Mouse (Mus musculus): ENCODE results near the gene Ctbp2. TPM values are rescaled to one million over a fixed set of nuclear protein-coding genes. Genes with fewer than 3 reads are reported as not detected.

Gene Ctbp2
- polyA plus RNA-seq, 1 experiment from 2014 or later = 45.6 TPM

DNA sequence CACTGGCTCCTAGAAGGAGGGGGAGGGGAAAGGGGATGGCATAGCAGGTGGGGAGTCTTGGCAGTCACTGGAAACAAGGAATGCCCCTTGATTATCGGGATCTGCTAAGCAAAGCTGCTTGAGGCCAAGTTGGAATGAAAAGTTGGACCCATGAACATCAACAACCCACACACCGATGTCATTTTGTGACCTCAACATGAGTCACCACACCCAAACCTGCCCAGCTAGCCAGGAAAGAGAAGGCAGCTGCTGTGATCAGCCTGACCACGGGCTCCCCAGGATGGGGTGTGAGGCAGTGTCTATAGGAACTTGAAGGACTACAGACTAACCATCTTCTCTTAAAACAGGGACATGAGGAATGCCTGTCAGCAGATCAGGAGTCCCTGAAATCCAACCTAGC is 38.7 kb downstream of the Ctbp2 start:
- peaks cover 20% of the 10 kb centered on the region for H3K4me1 ChIP-seq (ENCODE audit: insufficient read depth, low read depth, low read length)

DNA sequence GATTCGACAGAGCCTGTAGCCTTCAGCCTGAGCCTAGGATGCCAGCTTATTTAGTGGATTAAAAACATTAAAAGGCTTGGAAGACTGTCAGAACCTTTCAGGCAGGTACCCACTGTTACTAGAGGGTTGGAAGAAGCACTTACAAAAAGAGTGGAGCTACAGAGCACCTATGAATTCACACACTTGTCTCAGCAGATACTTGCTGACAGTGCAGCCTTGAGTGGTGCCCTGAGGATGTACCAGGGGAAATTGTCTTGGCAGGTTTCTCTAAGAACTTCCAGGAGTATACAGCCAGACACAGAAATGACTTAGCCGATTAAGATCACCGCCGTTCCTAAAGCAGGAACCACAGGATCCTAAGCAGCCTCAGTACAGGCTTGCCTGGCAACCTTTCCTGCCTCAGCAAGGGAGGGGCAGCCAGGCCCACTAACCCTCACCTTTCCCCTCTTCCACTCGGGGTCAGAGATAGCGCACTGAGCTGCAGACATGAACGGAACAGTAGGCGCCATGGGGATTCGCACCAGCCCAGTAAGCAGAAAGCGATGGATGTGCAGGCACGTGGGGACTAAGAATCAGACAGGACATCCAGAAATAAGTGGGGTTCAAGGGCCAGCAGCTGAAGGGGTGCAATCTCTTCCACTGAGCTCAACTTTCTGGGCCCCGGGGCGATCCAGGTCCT is 40.1 kb downstream of the Ctbp2 start:
- H3K27ac ChIP-seq (ENCODE audit: low read length) = no peak overlapping the region
- 81% methylated on average over 13 of the region's 13 CpGs for WGBS
- DNase-seq (ENCODE audit: low spot score) = no peak

More for the DNA sequence above, 38.7 kb downstream of the Ctbp2 start:
- 73% methylated on average over 3 of the region's 3 CpGs for WGBS
- DNase-seq (ENCODE audit: low spot score) (no peak), ATAC-seq (no peak)
- Histone ChIP-seq H3K9ac (replicated peaks; ENCODE audit: low read depth) (no peak overlapping the region), H3K36me3 (ENCODE audit: insufficient read depth, low read length) (no peaks in the 10 kb centered on the region), H3K9me3 (ENCODE audit: low read length) (no peaks in the 10 kb centered on the region), H3K27ac (ENCODE audit: low read length) (no peak overlapping the region), H3K27me3 (replicated peaks; ENCODE audit: insufficient read depth, low read length) (no peaks in the 10 kb centered on the region), H3K4me2 (replicated peaks; ENCODE audit: low read depth, low read length) (no peak overlapping the region), H3K4me3 (ENCODE audit: low read depth, low read length) (no peak overlapping the region)
- TF ChIP-seq CTCF (IDR thresholded peaks at IDR 0.05) = no peak
- TF ChIP-seq EP300 (IDR thresholded peaks at IDR 0.05) = no peak

GRCm38 (mm10) chr7:133078929-133079328 is 45.2 kb downstream of the Ctbp2 start:
- 68% methylated on average over 1 of the region's 1 CpGs for WGBS
- H3K4me3 ChIP-seq (ENCODE audit: low read depth, low read length) = no peak overlapping the region
- ATAC-seq (no peak; the same call in 1 of the 2 replicates), DNase-seq (ENCODE audit: low spot score) (peak; percentile 15)
- H3K4me1 ChIP-seq (ENCODE audit: insufficient read depth, low read depth, low read length) = no peaks in the 10 kb centered on the region
- no peak overlapping the region for H3K27ac ChIP-seq (ENCODE audit: low read length)
- no peaks in the 10 kb centered on the region for H3K36me3 ChIP-seq (ENCODE audit: insufficient read depth, low read length)
- H3K9me3 ChIP-seq (ENCODE audit: low read length) = no peaks in the 10 kb centered on the region
- no peak overlapping the region for H3K4me2 ChIP-seq (replicated peaks; ENCODE audit: low read depth, low read length)
- no peaks in the 10 kb centered on the region for H3K27me3 ChIP-seq (replicated peaks; ENCODE audit: insufficient read depth, low read length)
- no peak overlapping the region for H3K9ac ChIP-seq (replicated peaks; ENCODE audit: low read depth)
- peak; percentile 14; the same call in 1 of the 2 replicates for TF ChIP-seq CTCF (IDR thresholded peaks at IDR 0.05)
- no peak for TF ChIP-seq EP300 (IDR thresholded peaks at IDR 0.05)

More for the DNA sequence above, 40.1 kb downstream of the Ctbp2 start:
- Histone ChIP-seq H3K9me3 (ENCODE audit: low read length) (no peaks in the 10 kb centered on the region), H3K4me1 (ENCODE audit: insufficient read depth, low read depth, low read length) (peaks cover 12% of the 10 kb centered on the region), H3K4me3 (ENCODE audit: low read depth, low read length) (no peak overlapping the region), H3K9ac (replicated peaks; ENCODE audit: low read depth) (no peak overlapping the region), H3K36me3 (ENCODE audit: insufficient read depth, low read length) (no peaks in the 10 kb centered on the region), H3K4me2 (replicated peaks; ENCODE audit: low read depth, low read length) (no peak overlapping the region), H3K27me3 (replicated peaks; ENCODE audit: insufficient read depth, low read length) (no peaks in the 10 kb centered on the region)
- TF ChIP-seq EP300 (IDR thresholded peaks at IDR 0.05) (no peak), CTCF (IDR thresholded peaks at IDR 0.05) (no peak)
- no peak for ATAC-seq

- no peak for DNase-seq (ENCODE audit: low spot score)
- Histone ChIP-seq H3K4me2 (replicated peaks; ENCODE audit: low read depth, low read length) (no peak overlapping the region), H3K9me3 (ENCODE audit: low read length) (no peaks in the 10 kb centered on the region), H3K27me3 (replicated peaks; ENCODE audit: insufficient read depth, low read length) (no peaks in the 10 kb centered on the region), H3K4me3 (ENCODE audit: low read depth, low read length) (no peak overlapping the region), H3K9ac (replicated peaks; ENCODE audit: low read depth) (no peak overlapping the region), H3K36me3 (ENCODE audit: insufficient read depth, low read length) (no peaks in the 10 kb centered on the region), H3K4me1 (ENCODE audit: insufficient read depth, low read depth, low read length) (no peaks in the 10 kb centered on the region), H3K27ac (ENCODE audit: low read length) (no peak overlapping the region)
- no peak for TF ChIP-seq CTCF (IDR thresholded peaks at IDR 0.05)
- TF ChIP-seq EP300 (IDR thresholded peaks at IDR 0.05) = no peak
- ATAC-seq = no peak
- 68% methylated on average over 10 of the region's 10 CpGs for WGBS
These were observed 49.6 kb downstream of the Ctbp2 start for GRCm38 (mm10) chr7:133074462-133075133.

- DNase-seq (ENCODE audit: low spot score) = no peak
- H3K4me1 ChIP-seq (ENCODE audit: insufficient read depth, low read depth, low read length) = no peaks in the 10 kb centered on the region
- no peaks in the 10 kb centered on the region for H3K36me3 ChIP-seq (ENCODE audit: insufficient read depth, low read length)
- no peak overlapping the region for H3K4me3 ChIP-seq (ENCODE audit: low read depth, low read length)
- no peak for TF ChIP-seq EP300 (IDR thresholded peaks at IDR 0.05)
- no peak for TF ChIP-seq CTCF (IDR thresholded peaks at IDR 0.05)
- no peak overlapping the region for H3K4me2 ChIP-seq (replicated peaks; ENCODE audit: low read depth, low read length)
- H3K9me3 ChIP-seq (ENCODE audit: low read length) = no peaks in the 10 kb centered on the region
- ATAC-seq = no peak
- 87% methylated on average over 9 of the region's 9 CpGs for WGBS
- no peaks in the 10 kb centered on the region for H3K27me3 ChIP-seq (replicated peaks; ENCODE audit: insufficient read depth, low read length)
- no peak overlapping the region for H3K9ac ChIP-seq (replicated peaks; ENCODE audit: low read depth)
- H3K27ac ChIP-seq (ENCODE audit: low read length) = no peak overlapping the region
These were observed 51.0 kb downstream of the Ctbp2 start for GRCm38 (mm10) chr7:133073147-133073651.

DNA sequence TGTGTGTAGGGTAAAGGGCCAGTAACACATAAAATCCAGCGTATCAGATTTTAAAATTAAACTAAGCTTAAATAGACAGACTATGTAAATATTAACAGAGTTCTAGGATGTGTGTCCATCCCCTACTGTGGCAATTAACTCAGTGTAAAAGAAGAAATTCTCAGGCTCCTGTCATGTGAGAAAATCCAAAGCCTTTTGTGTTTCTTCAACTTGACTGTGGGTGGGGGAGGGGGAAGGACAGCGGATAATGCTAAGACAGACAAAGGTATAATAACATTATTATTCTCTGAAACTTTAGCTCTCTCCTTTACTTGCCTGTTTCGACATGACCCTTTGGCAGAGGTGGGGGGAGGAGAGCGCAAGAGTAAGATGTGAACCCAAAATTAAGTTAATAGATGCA is 51.6 kb downstream of the Ctbp2 start:
- DNase-seq (ENCODE audit: low spot score) (no peak), ATAC-seq (no peak)
- Histone ChIP-seq H3K36me3 (ENCODE audit: insufficient read depth, low read length) (no peaks in the 10 kb centered on the region), H3K27me3 (replicated peaks; ENCODE audit: insufficient read depth, low read length) (no peaks in the 10 kb centered on the region), H3K4me3 (ENCODE audit: low read depth, low read length) (no peak overlapping the region), H3K27ac (ENCODE audit: low read length) (no peak overlapping the region), H3K9me3 (ENCODE audit: low read length) (no peaks in the 10 kb centered on the region), H3K4me2 (replicated peaks; ENCODE audit: low read depth, low read length) (no peak overlapping the region), H3K9ac (replicated peaks; ENCODE audit: low read depth) (no peak overlapping the region), H3K4me1 (ENCODE audit: insufficient read depth, low read depth, low read length) (no peaks in the 10 kb centered on the region)
- WGBS = 80% methylated on average over 4 of the region's 4 CpGs
- TF ChIP-seq EP300 (IDR thresholded peaks at IDR 0.05) (no peak), CTCF (IDR thresholded peaks at IDR 0.05) (no peak)
